Mouse (Mus musculus) heart, adult 9 months (tissue): ENCODE data around the gene Vgll4.

Experiments used
- DNase-seq, 2 experiments: peaks; one replicate each; pipeline ENCODE4 v3.0.0; 2022; ENCODE audit warnings: low spot score in 2 of 2

Vgll4 gene

GRCm38 (mm10) chr6:114918994-114919393, 50.8 kb downstream of the Vgll4 start:
- DNase-seq = no peak

- peak; percentile 72 to 74 for DNase-seq
Measured at GRCm38 (mm10) chr6:114917770-114918635, 51.8 kb downstream of the Vgll4 start.

GRCm38 (mm10) chr6:114917129-114917528, 52.7 kb downstream of the Vgll4 start:
- DNase-seq = no peak

- peak in 1 of 2 experiments; percentile 42 for DNase-seq
Measured at GRCm38 (mm10) chr6:114916715-114916992, 53.1 kb downstream of the Vgll4 start.

GRCm38 (mm10) chr6:114915915-114916714, 53.7 kb downstream of the Vgll4 start:
- DNase-seq = no peak

- no peak for DNase-seq
Measured at GRCm38 (mm10) chr6:114914041-114914716, 55.6 kb downstream of the Vgll4 start.

GRCm38 (mm10) chr6:114913142-114913541, 56.7 kb downstream of the Vgll4 start:
- DNase-seq = no peak

GRCm38 (mm10) chr6:114911540-114911939, 58.3 kb downstream of the Vgll4 start:
- DNase-seq = no peak

- no peak for DNase-seq
Measured at GRCm38 (mm10) chr6:114909801-114910200, 60.0 kb downstream of the Vgll4 start.

- no peak for DNase-seq
Measured at GRCm38 (mm10) chr6:114907459-114907858, 62.3 kb downstream of the Vgll4 start.

- no peak for DNase-seq
Measured at GRCm38 (mm10) chr6:114906209-114906608, 63.6 kb downstream of the Vgll4 start.

GRCm38 (mm10) chr6:114905253-114906028, 64.4 kb downstream of the Vgll4 start:
- no peak for DNase-seq

GRCm38 (mm10) chr6:114904818-114905217, 65.0 kb downstream of the Vgll4 start:
- no peak for DNase-seq

- DNase-seq = no peak
Measured at GRCm38 (mm10) chr6:114904233-114904632, 65.6 kb downstream of the Vgll4 start.

GRCm38 (mm10) chr6:114901921-114902320, 67.9 kb downstream of the Vgll4 start:
- no peak for DNase-seq

GRCm38 (mm10) chr6:114901321-114901824, 68.4 kb downstream of the Vgll4 start:
- DNase-seq = no peak

- DNase-seq = no peak
Measured at GRCm38 (mm10) chr6:114900194-114900593, 69.6 kb downstream of the Vgll4 start.

- no peak for DNase-seq
Measured at GRCm38 (mm10) chr6:114899652-114900051, 70.1 kb downstream of the Vgll4 start.

- DNase-seq = no peak
Measured at GRCm38 (mm10) chr6:114898949-114899348, 70.8 kb downstream of the Vgll4 start.

- no peak for DNase-seq
Measured at GRCm38 (mm10) chr6:114896281-114896680, 73.5 kb downstream of the Vgll4 start.

- no peak for DNase-seq
Measured at GRCm38 (mm10) chr6:114895191-114895590, 74.6 kb downstream of the Vgll4 start.
